Mouse (Mus musculus) lung, postnatal 0 days (tissue): ENCODE results near the gene Mta1. TPM values are rescaled to one million over a fixed set of nuclear protein-coding genes. Genes with fewer than 3 reads are reported as not detected.
A peak's percentile ranks its signal among the peaks of the same experiment; 100 is the strongest.

Experiments used
- ATAC-seq: fragments of 200-750 bp; cut with Nextera tagmentation; 2 replicates; pipeline ENCODE4 v1.8.0; 2017; ENCODE audit warnings: moderate library complexity
- DNase-seq: peaks from one replicate; pipeline ENCODE4 v3.0.0-alpha.2; 2016; ENCODE audit warnings: low spot score
- H3K27ac ChIP-seq: fragments of 300-500 bp; sonication (generic); 2 replicates; pipeline ENCODE4 v1.5.1; 2014; ENCODE audit warnings: antibody characterized with exemption, mild to moderate bottlenecking, low read length, mixed read lengths
- H3K27me3 ChIP-seq: fragments of 300-500 bp; sonication (generic); replicated peaks from 2 replicates; pipeline ENCODE4 v1.6.1; 2014; ENCODE audit warnings: low read length, mixed read lengths; ENCODE audit not compliant: insufficient read depth
- H3K36me3 ChIP-seq: fragments of 300-500 bp; sonication (generic); 2 replicates; pipeline ENCODE4 v1.6.1; 2014; ENCODE audit warnings: low read length, mixed read lengths; ENCODE audit not compliant: insufficient read depth
- H3K4me1 ChIP-seq: fragments of 300-500 bp; sonication (generic); 2 replicates; pipeline ENCODE4 v1.6.1; 2014; ENCODE audit warnings: antibody characterized with exemption, low read depth, low read length, mixed read lengths; ENCODE audit not compliant: insufficient read depth
- H3K4me2 ChIP-seq: fragments of 300-500 bp; sonication (generic); replicated peaks from 2 replicates; pipeline ENCODE4 v1.6.1; 2014; ENCODE audit warnings: low read depth, mild to moderate bottlenecking, low read length, moderate library complexity, mixed read lengths
- H3K4me3 ChIP-seq: fragments of 300-500 bp; sonication (generic); 2 replicates; pipeline ENCODE4 v1.5.1; 2014; ENCODE audit warnings: low read depth, low read length
- H3K9ac ChIP-seq: fragments of 300-500 bp; sonication (generic); replicated peaks from 2 replicates; pipeline ENCODE4 v1.6.1; 2014; ENCODE audit warnings: low read depth, mild to moderate bottlenecking
- H3K9me3 ChIP-seq: fragments of 300-500 bp; sonication (generic); 2 replicates; pipeline ENCODE4 v1.6.1; 2016; ENCODE audit warnings: low read length, mixed read lengths
- CTCF ChIP-seq: IDR thresholded peaks from 2 replicates; pipeline ENCODE4 v1.5.1; 2016; ENCODE audit warnings: antibody characterized with exemption, mild to moderate bottlenecking
- EP300 ChIP-seq: IDR thresholded peaks from 2 replicates; pipeline ENCODE4 v1.6.1; 2016; ENCODE audit warnings: antibody characterized with exemption, mild to moderate bottlenecking, control low read depth
- WGBS: fragments of 180-500 bp; shearing (Covaris S2); extraction: QIAGEN DNeasy Blood & Tissue Kit; methylation state at CpG from one replicate; pipeline ENCODE4 v1.1.7; 2014; 5-methylcytosine and 5-hydroxymethylcytosine counted together
- polyA plus RNA-seq: library from polyadenylated mRNA; unstranded; fragments of >200 nt; fragmentation: Nextera tagmentation; extraction: Ambion mirVana; gene quantifications from 2 replicates; pipeline ENCODE4 v1.2.1, GENCODE M21; 2015

Gene Mta1
- polyA plus RNA-seq, 1 experiment from 2014 or later: 12.2 TPM

DNA sequence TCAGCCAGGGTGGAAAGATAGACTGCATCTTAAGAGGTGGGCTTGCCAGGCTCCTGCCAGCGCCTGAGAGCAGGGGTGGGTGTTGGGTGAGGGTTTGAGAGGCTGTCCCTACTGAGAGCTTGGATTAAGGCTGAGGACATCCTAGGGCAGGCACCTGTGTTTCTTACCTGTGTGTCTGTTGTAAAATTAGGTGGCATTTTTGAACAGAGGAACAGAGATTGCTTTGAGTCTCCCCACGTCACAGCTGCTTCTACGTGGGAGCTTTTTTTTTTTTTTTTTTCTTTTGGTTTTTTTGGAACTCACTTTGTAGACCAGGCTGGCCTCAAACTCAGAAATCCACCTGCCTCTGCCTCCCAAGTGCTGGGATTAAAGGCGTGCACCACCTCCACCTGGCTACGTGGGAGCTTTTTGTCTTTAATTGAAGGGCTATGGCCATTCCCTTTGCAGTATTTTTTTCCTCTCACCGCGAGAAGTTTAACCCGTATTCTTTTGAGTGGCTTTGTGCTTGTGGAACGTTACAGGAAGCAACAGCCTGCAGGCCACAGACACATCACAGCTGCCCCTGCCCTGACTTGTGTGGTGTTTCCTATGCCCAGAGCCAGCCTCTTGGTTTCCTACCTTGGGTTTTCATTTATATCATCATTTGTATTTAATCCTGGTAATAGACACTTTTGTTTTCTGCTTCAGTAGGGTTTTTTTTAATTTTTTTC is 3.3 kb downstream of the Mta1 start:
- no peak overlapping the region for H3K4me2 ChIP-seq
- TF ChIP-seq CTCF (no peak), EP300 (no peak)
- H3K36me3 ChIP-seq: no peaks in the 10 kb centered on the region
- H3K4me3 ChIP-seq: no peak overlapping the region
- H3K27me3 ChIP-seq: no peaks in the 10 kb centered on the region
- WGBS: 64% methylated on average over 9 of the region's 9 CpGs
- H3K27ac ChIP-seq: no peak overlapping the region
- H3K9ac ChIP-seq: no peak overlapping the region
- DNase-seq (no peak), ATAC-seq (no peak)
- no peaks in the 10 kb centered on the region; the same call in 1 of the 2 replicates for H3K4me1 ChIP-seq
- H3K9me3 ChIP-seq: no peaks in the 10 kb centered on the region

DNA sequence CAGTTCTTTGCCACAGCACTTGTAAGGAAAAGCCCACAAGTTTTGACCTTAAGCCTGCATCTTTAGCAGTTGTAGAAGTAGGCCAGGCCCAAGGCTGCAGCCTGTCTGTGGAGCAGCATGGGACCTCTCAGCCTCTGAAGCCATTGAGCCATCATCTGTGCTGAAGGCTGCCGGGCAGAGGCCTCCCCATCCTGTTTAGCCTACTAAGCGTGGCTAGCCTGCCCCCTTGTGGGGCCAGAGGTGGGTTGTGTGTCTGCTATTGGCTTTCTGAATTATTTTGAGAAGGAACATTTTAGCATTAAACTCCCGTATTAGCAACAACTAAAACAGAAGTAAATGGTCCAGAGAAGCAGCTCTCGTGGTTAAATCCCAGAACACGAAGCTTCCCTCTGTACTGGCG is 4.4 kb downstream of the Mta1 start:
- no peaks in the 10 kb centered on the region for H3K9me3 ChIP-seq
- WGBS: 54% methylated on average over 6 of the region's 6 CpGs
- no peaks in the 10 kb centered on the region for H3K36me3 ChIP-seq
- H3K27me3 ChIP-seq: no peaks in the 10 kb centered on the region
- peak; percentile 65 for DNase-seq
- peak; percentile 43 for ATAC-seq
- no peak overlapping the region for H3K9ac ChIP-seq
- no peak overlapping the region for H3K4me2 ChIP-seq
- H3K27ac ChIP-seq: no peak overlapping the region
- H3K4me3 ChIP-seq: no peak overlapping the region
- H3K4me1 ChIP-seq: no peaks in the 10 kb centered on the region; the same call in 1 of the 2 replicates
- no peak for TF ChIP-seq EP300
- TF ChIP-seq CTCF: peak; percentile 77

DNA sequence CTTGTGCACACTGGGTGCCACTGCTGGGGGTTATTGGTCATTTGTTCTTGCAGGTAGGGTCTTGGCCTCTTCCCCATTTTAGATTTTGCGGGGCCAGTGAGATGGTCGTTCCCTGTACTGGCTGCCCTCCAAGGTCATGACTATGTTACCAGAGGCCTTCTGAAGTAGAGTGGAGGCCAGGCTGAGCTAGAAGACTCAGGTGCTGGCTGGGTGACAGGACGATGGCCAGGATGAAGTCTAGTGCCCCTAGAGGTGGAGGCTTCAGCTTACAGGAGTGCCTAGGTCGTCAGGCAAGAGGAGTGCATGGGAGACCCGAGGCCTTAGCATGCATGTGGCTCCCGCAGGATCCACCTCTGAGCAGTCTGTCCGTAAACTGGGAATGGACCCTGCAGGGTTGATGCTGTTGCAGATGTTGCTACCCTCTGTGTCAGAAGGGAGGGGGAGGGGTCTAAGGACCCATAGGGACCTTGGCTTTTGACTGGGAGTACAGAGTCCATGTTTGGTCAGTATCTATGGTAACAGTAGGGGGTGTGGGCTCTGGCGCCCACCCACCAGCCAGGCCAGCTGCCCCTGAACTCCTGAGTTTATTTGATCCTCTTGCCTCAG is 5.9 kb downstream of the Mta1 start:
- 72% methylated on average over 8 of the region's 8 CpGs for WGBS
- H3K9ac ChIP-seq: no peak overlapping the region
- no peak overlapping the region for H3K4me3 ChIP-seq
- no peaks in the 10 kb centered on the region; the same call in none of the 2 replicates for H3K4me1 ChIP-seq
- TF ChIP-seq EP300: no peak
- peak; percentile 63 for TF ChIP-seq CTCF
- no peaks in the 10 kb centered on the region for H3K9me3 ChIP-seq
- peak; percentile 50 for DNase-seq
- H3K27ac ChIP-seq: no peak overlapping the region
- no peak overlapping the region for H3K4me2 ChIP-seq
- no peaks in the 10 kb centered on the region for H3K36me3 ChIP-seq
- no peak for ATAC-seq
- H3K27me3 ChIP-seq: no peaks in the 10 kb centered on the region

DNA sequence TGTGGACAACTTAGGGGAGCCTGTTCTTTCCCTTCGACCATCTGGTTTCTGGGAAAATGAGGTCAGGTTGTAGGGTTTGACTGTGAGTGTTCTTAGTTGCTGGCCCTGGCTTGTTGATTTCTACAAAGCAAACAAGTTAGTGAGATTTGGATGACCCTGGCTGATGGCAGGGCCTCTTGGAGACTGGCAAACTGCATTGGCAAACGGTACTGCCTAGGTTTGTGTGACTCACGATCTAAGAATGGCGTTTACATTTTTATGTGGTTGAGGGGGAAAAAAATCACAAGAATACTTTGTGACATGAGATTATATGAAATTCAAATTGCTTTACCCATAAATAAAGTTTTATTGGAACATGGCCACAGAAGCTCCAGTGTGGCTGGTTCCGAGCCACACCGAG is 8.3 kb downstream of the Mta1 start:
- Histone ChIP-seq H3K9me3 (no peaks in the 10 kb centered on the region), H3K27ac (peak overlapping the region; percentile 32; the same call in 1 of the 2 replicates), H3K27me3 (no peaks in the 10 kb centered on the region), H3K4me1 (no peaks in the 10 kb centered on the region; the same call in 1 of the 2 replicates), H3K36me3 (no peaks in the 10 kb centered on the region), H3K4me2 (no peak overlapping the region), H3K9ac (no peak overlapping the region), H3K4me3 (no peak overlapping the region)
- ATAC-seq: peak; percentile 47
- 49% methylated on average over 6 of the region's 6 CpGs for WGBS
- DNase-seq: peak; percentile 58
- TF ChIP-seq CTCF: no peak
- no peak for TF ChIP-seq EP300

DNA sequence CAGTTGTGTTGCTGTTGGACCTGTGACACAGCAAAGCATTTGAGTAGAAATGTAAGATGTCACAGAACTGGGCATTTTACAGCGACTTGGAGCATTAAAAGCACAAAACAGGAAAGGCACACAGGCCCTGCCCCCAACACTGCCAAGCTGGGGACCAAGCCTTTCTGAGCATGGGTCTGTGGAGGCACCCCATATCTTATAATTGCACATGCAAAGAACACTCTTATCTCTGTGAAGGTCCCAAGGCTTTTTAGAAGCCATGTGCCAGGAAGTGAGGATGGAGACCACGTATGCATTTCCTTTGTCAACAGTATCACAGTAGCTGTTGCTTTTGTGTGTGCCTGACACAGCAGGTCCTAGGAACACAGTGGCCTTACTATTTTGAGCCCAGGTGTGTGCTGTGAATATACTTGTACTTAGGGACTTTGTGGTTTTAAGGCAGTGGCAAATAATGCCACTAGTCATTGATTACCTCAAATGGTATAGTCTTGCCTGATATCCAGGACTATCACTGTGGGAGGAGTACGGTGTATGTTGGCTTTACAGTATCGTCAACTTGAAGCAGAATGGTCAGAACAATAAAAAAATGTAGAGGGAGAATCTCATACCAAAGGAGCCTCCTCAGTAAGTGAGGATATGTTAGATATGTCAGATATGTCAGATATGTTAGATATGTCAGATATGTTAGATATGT is 9.5 kb downstream of the Mta1 start:
- H3K4me3 ChIP-seq: no peak overlapping the region

More for the DNA sequence above, 9.5 kb downstream of the Mta1 start:
- Histone ChIP-seq H3K9me3 (no peaks in the 10 kb centered on the region), H3K27ac (no peak overlapping the region; the same call in 1 of the 2 replicates), H3K9ac (no peak overlapping the region), H3K36me3 (no peaks in the 10 kb centered on the region), H3K4me1 (no peaks in the 10 kb centered on the region; the same call in 1 of the 2 replicates), H3K4me2 (no peak overlapping the region), H3K27me3 (no peaks in the 10 kb centered on the region)
- DNase-seq (no peak), ATAC-seq (no peak)
- TF ChIP-seq EP300 (no peak), CTCF (no peak)
- 65% methylated on average over 4 of the region's 4 CpGs for WGBS
